Mouse (Mus musculus): ENCODE measurements at regions not wholly inside any gene's neighbourhood (a gene's known extent, or its start where the extent isn't known, plus 50 kb on each side); places are given as distances from the start of the nearest gene placed in this dataset.

GRCm38 (mm10) chrX:21293666-21294065 lies 118.2 kb upstream of the Gm21876 start:
- DNase-seq (ENCODE audit: low spot score in 2 of 2) = peak in 1 of 2 experiments; percentile 2

- DNase-seq (ENCODE audit: low spot score in 2 of 2) = no peak
Measured at GRCm38 (mm10) chrX:21295460-21295859, 120.0 kb upstream of the Gm21876 start.

- no peak for DNase-seq (ENCODE audit: low spot score in 2 of 2)
Measured at GRCm38 (mm10) chrX:21297349-21297748, 121.9 kb upstream of the Gm21876 start.

- DNase-seq (ENCODE audit: low spot score in 2 of 2) = no peak
Measured at GRCm38 (mm10) chrX:21334499-21335032, 149.8 kb upstream of the Agtr2 start.

GRCm38 (mm10) chrX:21344397-21344796 lies 139.9 kb upstream of the Agtr2 start:
- no peak for DNase-seq (ENCODE audit: low spot score in 2 of 2)

GRCm38 (mm10) chrX:21350503-21350902 lies 133.8 kb upstream of the Agtr2 start:
- DNase-seq (ENCODE audit: low spot score in 2 of 2) = no peak

- DNase-seq (ENCODE audit: low spot score in 2 of 2) = no peak
Measured at GRCm38 (mm10) chrX:21352350-21352749, 132.0 kb upstream of the Agtr2 start.

GRCm38 (mm10) chrX:21360771-21361667 lies 123.3 kb upstream of the Agtr2 start:
- DNase-seq (ENCODE audit: low spot score in 2 of 2) = peak; percentile 36 to 51

- no peak for DNase-seq (ENCODE audit: low spot score in 2 of 2)
Measured at GRCm38 (mm10) chrX:21385221-21385620, 99.1 kb upstream of the Agtr2 start.

- no peak for DNase-seq (ENCODE audit: low spot score in 2 of 2)
Measured at GRCm38 (mm10) chrX:21389992-21390391, 94.4 kb upstream of the Agtr2 start.

GRCm38 (mm10) chrX:21393212-21393611 lies 91.1 kb upstream of the Agtr2 start:
- no peak for DNase-seq (ENCODE audit: low spot score in 2 of 2)

- no peak for DNase-seq (ENCODE audit: low spot score in 2 of 2)
Measured at GRCm38 (mm10) chrX:21424797-21425196, 59.5 kb upstream of the Agtr2 start.

GRCm38 (mm10) chrX:21428081-21428480 lies 56.3 kb upstream of the Agtr2 start:
- DNase-seq (ENCODE audit: low spot score in 2 of 2) = no peak

GRCm38 (mm10) chrX:21433501-21433900 lies 50.8 kb upstream of the Agtr2 start:
- DNase-seq (ENCODE audit: low spot score in 2 of 2) = no peak

All from right cerebral cortex, postnatal 36 days (tissue).